In the genomic region with DNA sequence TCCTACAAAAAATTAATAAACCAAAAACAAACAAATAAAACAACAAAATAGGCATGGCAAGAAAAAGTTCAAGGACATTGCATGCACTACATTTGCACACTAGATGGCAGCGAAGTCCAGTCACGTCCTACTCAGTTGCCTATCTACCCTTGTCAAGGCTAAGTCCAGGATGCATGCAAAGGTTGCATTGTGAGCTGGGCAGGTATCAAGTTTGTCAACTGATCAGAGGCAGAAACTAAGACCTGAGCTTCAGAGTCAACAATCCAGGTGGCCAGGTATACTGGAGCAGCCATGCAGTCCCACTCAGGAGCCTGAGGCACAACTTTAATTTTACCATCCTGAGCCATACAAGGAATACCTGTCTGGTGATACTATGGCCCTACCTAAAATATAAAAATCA, we compare ENCODE assay signal across 8 mouse cellular contexts. TPM values are rescaled to one million over a fixed set of nuclear protein-coding genes. Genes with fewer than 3 reads are reported as not detected.
DNase-seq lines count a peak whose midpoint lies in the region; ATAC-seq and TF ChIP-seq lines count a peak whose summit lies in the region.

No protein-coding gene starts in this region.

- H3K4me1 ChIP-seq in hindbrain, embryonic 15.5 days (replicated peaks): peaks cover 46% of the 10 kb centered on the region

- DNase-seq in right cerebral cortex, adult 2 months (ENCODE audit: low spot score in 2 of 2): peak; percentile 65 to 72
- DNase-seq in right cerebral cortex, postnatal 25 days: no peak
- DNase-seq in brain, embryonic 14.5 days (ENCODE audit: low read depth): peak; percentile 84
- peak; percentile 69 for DNase-seq in liver
- no peak for DNase-seq in frontal cortex, postnatal 25 days (ENCODE audit: low spot score in 2 of 2)

- no peak overlapping the region for H3K27ac ChIP-seq in hindbrain, embryonic 15.5 days (replicated peaks)

- H3K9me3 ChIP-seq in hindbrain, embryonic 15.5 days: no peaks in the 10 kb centered on the region

- TF ChIP-seq CTCF in brain, embryonic 14.5 days (IDR thresholded peaks at IDR 0.05; ENCODE audit: borderline replicate concordance, extremely low read depth, insufficient read depth, insufficient read length): peak; percentile 80; the same call in 1 of the 2 replicates

- H3K4me2 ChIP-seq in hindbrain, embryonic 15.5 days: no peak overlapping the region

- no peaks in the 10 kb centered on the region for H3K27me3 ChIP-seq in hindbrain, embryonic 15.5 days

- H3K9ac ChIP-seq in hindbrain, embryonic 15.5 days: no peak overlapping the region

- no peak for TF ChIP-seq POLR2A in brain, embryonic 14.5 days (IDR thresholded peaks at IDR 0.05; ENCODE audit: borderline replicate concordance, extremely low read depth, insufficient read depth, insufficient read length, poor library complexity, severe bottlenecking)

- peak; percentile 78 for ATAC-seq in erythroblast, adult 5-6 weeks (replicated peaks; ENCODE audit: low FRiP score, poor library complexity, severe bottlenecking)
- peak; percentile 73 for ATAC-seq in hindbrain, embryonic 15.5 days (ENCODE audit: low FRiP score, low read depth)
- ATAC-seq in monocyte, adult 5-6 weeks (replicated peaks; ENCODE audit: insufficient number of reproducible peaks, low FRiP score, low TSS enrichment, poor library complexity, severe bottlenecking): peak; percentile 78

- H3K36me3 ChIP-seq in hindbrain, embryonic 15.5 days: peaks cover 34% of the 10 kb centered on the region

- no peak overlapping the region for H3K4me3 ChIP-seq in hindbrain, embryonic 15.5 days

- WGBS in hindbrain, embryonic 15.5 days: 6% methylated on average over 2 of the region's 2 CpGs

RNA-seq across cellular contexts. Expression of gene Scyl1, which starts 21.9 kb away (rescaled TPM):
- polyA plus RNA-seq in brain, embryonic 14.5 days (2012; rRNA removed): 130 and 153 TPM in 2 replicates
- total RNA-seq in erythroblast, adult 5-6 weeks (2015; ENCODE audit: low replicate concordance): 8.2 and 12.9 TPM in 2 replicates
- total RNA-seq in erythroblast, adult 5-6 weeks (2017; ENCODE audit: low replicate concordance): 9.1 and 11.9 TPM in 2 replicates
- 79.7 and 92.6 TPM in 2 replicates for polyA plus RNA-seq in hindbrain, embryonic 15.5 days (2015; fragmentation: Nextera tagmentation; extraction: Ambion mirVana)
- total RNA-seq in monocyte, adult 5-6 weeks (2017): 37.3 to 55.9 TPM (median 44.9 TPM) in 3 replicates

RNA-seq across cellular contexts. Expression of gene Ltbp3, which starts 52.4 kb away (rescaled TPM):
- polyA plus RNA-seq in brain, embryonic 14.5 days (2012; rRNA removed): 52.1 and 70.3 TPM in 2 replicates
- total RNA-seq in erythroblast, adult 5-6 weeks (2015; ENCODE audit: low replicate concordance): 0.63 TPM in 1 of 2 replicates, not detected in the other
- total RNA-seq in erythroblast, adult 5-6 weeks (2017; ENCODE audit: low replicate concordance): 0.68 TPM in 1 of 2 replicates, not detected in the other
- polyA plus RNA-seq in hindbrain, embryonic 15.5 days (2015; fragmentation: Nextera tagmentation; extraction: Ambion mirVana): 15.2 and 17.2 TPM in 2 replicates
- 1.2 to 9.7 TPM (median 2.2 TPM) in 3 replicates for total RNA-seq in monocyte, adult 5-6 weeks (2017)

Comparison
In these comparisons a context has a peak if more than half of its experiments do, and no peak if none do; other contexts are left out.
1. DNase-seq: peak in right cerebral cortex, adult 2 months (2 of 2), brain, embryonic 14.5 days (single experiment) and liver (single experiment); none in right cerebral cortex, postnatal 25 days (single experiment) and frontal cortex, postnatal 25 days (0 of 2).
2. Peak in every context shown above with its lines, with median percentiles within 50 percentile points of each other: ATAC-seq.